Mouse (Mus musculus): ENCODE results near the gene Meis1. TPM values are rescaled to one million over a fixed set of nuclear protein-coding genes. Genes with fewer than 3 reads are reported as not detected.

Meis1 gene
- 44.3 and 82.2 TPM in 2 replicates for polyA plus RNA-seq (2012)

DNA sequence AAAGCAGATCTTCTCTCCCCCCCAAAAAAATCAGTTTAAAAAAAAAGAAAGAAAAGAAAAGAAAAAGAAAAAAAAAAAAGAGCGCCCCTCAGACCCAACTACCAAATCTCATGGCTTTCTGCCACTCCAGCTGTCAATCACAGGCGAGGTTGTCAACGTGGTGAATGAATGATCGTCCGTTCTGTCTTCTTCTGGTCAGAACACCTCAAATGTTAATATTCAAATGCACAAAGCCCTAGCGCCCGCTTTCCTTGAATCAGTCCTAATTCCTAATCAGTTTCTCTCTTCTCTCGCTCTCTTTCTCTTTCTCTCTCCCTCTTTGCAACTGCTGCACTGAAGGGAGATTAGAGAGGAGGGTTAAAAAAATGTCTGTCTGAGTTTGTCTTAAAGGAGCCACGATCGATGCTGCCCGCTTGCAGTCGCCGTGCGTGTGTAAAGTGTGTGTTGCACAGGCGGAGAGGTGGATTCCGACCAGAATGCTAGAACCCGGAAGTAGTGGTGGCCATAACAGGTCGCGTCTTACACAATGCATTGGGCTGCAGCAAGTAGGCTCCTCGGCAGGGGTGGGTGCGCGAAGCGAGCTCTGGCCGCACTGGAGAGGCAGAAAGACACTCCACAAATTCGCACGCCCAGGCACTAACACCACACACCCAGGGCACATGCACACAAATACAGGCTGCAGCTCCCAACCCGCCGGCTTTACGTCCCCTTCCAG lies at the start of gene Meis1:
Gene Meis1 (minus strand): TSS at position 497 of the 715 bp plus-strand sequence.

Data from megakaryocyte-erythroid progenitor cell, adult 5 weeks (primary cell).